Mouse (Mus musculus) c-Kit-positive CD71-positive TER-119-negative erythroid progenitor cells, embryonic 14.5 days (primary cell): ENCODE data around the gene Retreg1.
A peak's percentile ranks its signal among the peaks of the same experiment; 100 is the strongest.

Source experiments
- DNase-seq: peaks from one replicate; pipeline ENCODE4 v3.0.0-alpha.2; 2013; ENCODE audit warnings: low read depth

Gene Retreg1

DNA sequence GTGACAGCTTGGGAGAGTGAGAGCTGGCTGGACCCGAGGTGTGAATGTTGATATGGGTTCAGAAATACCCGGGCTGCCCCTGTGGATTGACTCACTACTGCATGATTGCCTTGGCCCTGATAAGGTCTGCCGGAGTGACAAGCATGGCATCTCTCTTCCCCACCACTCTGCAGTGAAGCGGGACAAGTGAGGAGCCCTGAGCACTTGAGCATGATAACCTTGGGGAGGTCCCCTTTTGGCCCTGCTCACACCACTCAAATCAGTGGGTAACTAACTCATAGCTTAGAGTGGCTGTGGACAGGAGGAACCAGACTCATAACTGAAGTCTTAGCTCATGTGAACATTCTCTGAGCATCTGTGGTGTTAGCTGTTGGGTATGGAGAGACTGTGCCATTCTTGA, 77.0 kb downstream of the Retreg1 start:
- DNase-seq = no peak

DNA sequence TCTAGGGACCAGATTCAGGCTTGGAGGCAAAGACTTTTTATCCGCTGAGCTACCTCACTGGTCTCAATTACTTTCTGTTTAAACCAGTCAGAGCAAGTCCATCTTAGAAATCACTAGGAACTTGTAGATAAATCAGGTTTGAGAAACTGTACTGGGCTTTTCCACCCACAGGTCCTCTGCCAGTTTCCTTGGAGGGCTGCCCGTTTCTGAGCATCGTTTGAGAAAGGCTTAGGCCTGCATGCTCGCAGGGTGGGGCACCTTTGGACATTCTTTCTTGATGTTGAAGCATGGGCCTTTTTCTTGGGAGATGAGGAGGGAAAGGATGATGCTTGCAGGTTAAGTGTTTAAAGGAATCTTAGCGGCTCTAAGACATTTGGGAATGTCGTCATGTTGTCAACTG, 77.9 kb downstream of the Retreg1 start:
- DNase-seq = no peak

DNA sequence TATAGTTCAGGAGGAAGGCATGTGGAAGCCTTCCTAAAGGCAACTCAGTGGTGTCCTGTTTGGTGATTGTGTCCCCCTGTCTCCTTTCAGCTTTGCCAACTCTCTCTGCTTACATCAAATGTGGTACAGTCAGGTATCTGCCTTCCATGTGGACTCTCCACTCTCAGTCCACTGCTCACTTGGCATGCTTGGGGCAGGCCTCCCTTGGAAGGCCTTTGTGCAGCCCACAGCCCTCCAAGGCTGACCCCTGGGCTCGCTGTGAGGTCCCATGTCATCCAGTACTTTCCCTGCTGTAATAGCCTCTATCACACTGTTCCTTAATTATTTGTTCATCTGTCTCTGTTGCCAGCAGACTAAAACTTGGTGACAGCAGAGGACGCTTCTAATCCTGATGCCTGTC, 79.0 kb downstream of the Retreg1 start:
- no peak for DNase-seq

DNA sequence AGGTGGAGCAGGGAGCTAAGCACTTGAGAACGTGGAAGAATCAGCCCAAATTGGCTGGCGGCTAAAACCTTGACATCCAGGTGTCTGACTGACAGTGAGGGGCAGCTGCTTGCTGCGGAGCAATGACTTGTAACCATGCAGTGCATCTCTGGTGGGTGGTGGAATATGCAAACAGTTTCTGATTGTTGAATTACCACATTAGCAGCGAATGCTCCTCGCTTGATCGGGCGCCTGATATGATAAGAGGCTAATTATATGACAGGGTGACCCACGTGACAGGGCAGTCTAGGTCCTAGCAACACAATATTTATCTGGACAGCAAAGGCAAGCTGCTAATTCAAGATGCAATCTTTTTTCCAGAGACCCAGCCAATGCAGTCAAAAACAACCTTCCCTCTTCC, 80.9 kb downstream of the Retreg1 start:
- no peak for DNase-seq

DNA sequence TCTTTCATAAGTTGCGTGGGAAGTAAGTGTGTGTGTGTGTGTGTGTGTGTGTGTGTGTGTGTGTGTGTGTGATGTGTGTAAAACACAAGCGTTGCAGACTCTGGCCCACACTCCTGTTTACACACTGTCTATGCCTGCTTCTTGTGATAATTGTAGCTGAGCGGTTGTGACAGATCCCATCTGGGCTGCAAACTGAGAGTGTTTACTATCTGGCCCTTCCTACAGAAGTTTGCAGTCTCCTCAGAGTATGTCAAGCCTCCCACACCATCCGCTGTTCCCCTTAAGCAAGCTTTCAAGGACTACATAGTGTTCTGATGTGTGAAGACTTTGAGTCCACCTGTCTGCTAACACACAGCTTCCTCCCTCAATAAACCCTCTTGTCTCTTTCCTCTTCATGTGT, 83.2 kb downstream of the Retreg1 start:
- DNase-seq = no peak

DNA sequence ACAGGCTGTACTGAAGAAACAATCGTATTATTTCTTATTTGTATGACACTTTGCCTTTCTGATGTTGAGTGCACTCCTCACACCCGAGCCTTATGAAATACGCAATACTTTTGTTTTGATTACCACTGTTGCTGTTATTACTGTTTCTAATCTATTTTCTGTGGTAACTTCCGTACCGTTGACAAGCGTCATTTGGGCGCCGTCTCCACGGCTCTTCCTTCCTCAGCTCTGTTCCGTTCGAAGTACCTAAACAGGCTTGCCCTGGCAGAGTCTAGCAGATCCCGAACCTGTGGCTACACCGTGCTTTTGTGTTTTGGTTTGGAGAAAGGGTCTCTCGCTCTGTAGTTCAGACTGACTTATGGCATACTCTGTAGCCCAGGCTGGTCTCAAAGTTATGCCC, 84.1 kb downstream of the Retreg1 start:
- no peak for DNase-seq

DNA sequence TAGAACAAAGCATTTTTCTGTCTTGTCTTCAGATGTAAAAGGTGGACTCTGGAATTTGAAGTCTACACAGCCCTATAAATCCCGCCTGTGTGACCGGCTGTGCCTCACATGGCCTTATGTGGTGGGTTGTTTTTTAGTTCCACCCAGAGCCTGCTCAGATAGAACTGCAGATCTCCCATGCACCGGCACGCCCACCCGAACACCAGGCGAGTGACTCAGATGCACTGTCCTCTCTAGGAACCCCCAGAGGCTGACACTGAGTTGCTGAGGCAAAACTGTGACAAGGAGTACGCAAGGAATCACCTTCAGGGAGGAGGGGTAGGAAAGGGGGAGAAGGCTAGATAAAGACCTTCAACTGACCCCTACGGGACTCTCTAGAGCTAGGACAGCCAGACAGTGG, 85.0 kb downstream of the Retreg1 start:
- DNase-seq = no peak

DNA sequence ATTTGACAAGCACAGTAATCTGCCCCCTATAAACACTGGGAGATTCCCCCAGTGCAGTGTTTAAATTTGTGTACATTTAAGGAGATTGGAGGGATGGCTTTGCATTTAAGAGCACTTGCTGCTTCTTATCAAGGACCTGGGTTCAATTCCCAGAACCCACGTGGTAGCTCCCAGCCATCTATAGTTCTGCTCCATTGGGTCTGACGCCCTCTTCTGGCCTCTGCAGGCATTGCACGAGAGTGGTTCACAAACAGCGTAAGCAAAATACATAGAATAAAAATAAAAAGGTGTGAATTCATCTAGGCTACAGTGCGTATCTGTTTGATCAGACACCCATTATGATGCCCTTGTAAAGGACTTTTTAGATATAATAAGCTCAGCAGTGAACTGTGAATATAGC, 85.9 kb downstream of the Retreg1 start:
- DNase-seq = no peak

DNA sequence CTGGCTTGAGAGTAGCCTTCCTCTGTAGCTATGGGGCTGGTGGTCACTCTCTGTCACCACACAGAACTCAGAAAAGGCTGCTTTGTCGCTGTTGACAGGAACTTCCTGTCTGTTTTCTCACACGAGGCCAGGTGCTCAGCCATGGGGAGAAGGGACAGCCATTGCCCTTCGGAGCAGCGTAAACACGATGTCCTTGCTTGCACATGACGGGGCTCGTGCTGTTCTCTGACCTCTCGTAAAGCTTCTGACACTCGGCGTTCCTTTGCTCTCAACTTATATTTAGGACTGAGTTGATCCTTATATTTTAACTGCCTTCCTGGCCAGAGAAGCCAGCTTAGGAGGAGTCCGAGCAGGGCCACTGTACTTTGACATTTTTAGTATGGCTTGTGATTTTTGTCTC, 86.5 kb downstream of the Retreg1 start:
- no peak for DNase-seq

DNA sequence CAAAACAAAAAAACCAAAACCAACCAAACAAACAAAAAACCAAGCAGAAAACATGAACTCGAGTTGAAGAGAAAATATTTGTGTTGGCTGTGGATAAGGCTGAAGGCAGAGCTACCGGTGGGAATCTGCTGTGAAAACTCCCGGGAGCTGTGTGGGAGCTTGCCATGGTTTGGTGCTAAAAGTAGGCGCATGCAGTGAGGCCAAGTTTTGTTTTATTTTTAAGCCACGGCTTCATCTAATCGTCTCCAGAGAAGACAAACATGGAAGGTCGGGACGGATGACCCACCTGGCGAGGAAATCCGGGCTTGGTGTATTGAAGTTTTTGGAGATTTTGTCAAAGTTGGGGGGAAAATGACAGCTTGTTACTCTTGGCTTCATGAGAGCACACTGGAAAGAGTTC, 87.0 kb downstream of the Retreg1 start:
- DNase-seq = no peak

DNA sequence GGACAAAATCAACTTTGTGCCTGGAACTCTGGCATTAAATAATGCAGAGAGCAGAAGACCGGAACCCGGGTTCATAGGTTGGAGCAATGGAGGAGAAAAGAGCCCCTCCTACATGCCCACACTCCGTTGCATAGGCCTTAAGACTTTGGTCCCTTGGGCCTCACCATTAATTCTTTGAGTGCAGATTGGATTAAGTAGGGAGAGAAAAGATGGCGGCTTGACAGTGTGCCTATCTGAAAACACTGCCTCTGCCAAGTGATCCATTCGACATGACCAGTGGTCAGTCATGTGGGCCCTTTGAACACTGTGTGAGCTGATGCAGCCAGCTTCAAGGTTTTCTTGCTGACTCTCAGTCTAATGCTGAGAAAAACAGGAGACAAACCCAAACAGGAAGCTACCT, 87.7 kb downstream of the Retreg1 start:
- DNase-seq = no peak

DNA sequence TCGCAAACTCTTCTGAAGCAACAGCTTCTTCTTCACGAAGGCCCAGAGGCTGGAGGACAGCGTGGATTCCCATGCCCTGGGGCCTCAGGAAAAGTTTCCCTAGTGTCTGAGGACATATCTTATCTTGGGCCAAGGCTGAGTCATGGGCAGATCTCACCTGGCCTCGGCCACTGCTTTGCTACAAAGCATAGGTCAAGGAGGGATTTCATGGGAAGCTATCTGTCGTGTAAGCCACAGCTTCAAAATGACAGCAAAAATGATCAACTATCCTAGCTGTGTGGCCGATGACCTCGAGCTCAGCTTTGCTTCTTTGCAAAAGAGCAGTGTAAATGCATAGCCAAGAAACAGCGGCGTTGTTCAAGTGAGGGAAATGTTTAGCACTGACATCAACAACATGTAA, 89.5 kb downstream of the Retreg1 start:
- DNase-seq = no peak

DNA sequence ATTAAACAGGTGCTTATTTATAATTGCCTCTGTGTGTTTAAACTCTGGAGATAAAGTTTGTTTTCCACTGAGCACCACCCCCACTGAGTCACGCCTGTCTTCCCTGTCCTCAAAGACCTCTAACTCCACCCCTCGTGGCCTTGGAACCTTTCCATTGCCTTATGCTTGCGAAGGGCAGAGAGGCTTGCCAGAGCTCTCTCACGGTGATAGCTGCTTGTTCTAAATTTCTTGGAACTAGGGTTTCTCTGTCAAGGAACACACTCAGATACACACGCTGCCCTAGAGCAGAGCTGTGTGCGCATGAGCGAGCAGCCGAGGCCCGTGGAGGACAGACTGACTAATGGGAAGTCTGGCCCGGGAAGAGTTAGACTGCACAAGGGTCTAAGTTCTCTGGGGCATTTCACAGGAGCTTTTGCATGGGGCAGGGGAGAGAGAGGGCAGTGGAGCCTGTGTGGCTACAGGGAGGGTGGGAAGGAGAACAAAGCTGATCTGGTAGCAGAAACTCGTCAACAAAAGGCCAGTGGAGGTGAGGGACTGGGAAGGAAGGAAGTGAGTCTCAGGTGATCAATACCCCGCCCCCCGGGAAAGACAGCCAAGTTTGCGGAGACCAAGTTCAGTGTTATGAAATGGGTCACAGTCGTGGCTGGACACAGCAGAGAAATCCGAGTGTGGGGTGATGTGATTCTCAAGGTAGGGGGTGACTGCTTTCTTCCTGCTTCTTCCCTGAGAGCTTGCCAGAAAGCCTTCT, 90.1 kb downstream of the Retreg1 start:
- DNase-seq = peak; percentile 13

DNA sequence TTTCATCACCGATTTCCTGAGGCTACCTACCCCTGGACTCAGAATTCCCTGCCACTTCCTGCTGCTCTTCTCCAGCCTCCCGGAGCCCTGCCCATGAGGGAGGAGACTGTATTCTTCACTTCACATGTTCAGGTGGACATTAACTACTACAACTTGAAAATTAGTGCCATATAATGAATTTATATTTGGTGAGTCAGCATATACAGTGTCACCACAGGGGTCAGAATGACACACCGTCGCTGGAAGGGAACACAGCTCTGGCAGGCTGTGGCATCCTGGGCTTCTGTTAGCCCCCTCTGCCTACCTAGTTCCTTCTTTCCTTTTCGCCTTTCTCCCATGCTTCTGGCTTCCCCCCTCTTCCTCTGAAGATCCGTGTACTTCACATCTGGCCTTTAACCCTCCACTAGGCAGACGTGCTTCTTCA, 90.7 kb downstream of the Retreg1 start:
- no peak for DNase-seq

DNA sequence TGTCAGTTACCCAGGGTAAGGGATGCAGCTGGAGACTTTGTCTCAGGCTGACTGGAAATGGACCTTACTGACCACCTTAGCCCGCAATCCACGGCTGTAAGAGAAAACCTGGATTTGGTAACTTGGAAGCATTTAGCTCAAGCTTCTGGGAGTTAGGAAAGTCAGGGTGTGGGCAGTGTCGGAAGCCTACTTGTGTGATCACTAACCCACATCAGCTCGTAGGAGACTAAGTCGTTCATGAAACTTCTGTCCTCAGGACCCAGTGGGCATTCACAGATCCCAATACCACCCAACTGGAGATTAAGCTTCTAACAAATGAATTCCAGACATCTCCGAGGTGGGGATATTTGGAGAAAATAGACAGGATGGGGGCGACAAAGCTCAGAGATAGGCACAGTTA, 91.4 kb downstream of the Retreg1 start:
- DNase-seq = no peak

DNA sequence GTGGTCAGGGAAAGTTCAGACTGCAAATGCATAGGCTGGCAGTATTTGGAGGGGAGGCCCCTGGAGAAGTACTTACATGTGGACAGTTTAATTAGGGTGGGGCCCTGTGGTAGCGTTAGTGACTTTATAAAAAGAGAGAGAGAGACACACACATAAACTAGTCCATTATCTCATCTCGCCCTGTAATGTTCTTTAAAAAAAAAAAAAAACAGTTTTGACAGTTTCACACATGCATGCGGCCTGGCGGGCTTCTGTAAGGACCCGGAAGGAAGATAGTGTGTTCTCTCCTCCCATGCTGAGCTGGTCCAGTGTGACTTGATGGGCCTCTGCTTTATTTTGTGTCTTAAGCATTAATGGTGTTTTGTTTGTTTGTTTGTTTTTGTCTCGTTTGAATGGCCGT, 95.5 kb downstream of the Retreg1 start:
- no peak for DNase-seq

DNA sequence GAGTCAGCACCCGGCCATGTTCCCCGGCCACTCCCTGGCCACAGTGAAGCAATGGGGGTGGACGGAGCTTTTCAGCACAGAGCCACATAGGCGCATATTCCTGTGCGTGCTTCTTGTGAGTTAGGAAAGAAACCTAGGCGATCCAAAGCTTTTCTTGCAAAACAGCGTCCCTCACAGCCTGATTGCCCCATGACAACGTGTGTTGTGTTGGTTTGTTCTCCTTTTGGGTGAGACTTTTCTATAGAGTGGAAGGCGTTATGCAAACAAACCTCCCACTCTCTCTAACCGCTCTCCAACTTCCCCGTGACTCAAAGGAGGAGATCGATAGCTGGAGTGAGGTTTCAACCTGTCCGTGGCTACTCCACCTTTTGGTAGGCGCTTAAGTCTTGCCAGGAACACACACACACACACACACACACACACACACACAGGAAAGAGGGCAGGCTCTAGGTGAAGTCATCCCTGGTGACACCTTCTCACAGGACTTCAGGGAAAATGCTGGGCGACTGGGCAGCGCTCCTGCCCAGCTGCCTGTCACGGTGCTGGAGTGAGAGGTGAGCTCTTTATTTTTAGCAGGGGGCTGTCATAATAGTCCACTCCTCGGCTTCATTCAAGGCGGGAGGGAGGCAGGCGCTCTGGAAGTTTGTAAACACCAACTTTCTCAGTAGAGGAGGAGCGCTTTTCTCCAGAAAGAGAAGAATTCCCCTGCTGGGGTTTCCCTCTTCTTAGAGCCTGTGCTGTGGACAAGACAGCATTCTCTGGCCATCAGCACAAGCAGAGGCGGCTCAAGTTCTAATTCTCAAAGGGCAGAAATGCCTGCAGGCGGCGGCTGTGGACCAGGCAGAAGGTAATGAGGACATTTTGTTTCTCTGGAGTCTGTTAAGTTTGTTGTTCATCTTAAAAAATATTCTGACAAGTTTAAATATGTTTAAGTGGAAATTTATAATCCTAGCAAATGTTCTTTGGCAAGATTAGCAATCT, 97.7 kb downstream of the Retreg1 start:
- DNase-seq = no peak

DNA sequence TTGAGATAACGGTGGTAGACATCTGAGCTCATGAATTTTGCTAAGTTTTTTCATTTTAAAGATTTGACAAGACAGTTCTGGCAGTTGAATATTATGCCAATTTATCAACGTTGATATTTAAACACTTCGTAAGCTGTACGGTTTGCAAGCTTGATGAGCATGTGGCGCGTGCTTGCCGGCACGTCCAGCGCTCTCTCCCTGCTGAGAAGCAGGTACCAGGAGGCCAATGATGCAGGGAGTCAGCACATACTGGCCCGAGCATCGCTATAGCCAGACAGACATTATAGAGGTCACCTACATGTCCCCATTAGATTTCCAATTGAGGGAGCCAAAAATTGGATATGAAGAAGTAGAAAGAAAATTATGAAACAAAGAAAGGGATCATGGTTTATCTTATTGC, 98.5 kb downstream of the Retreg1 start:
- DNase-seq = no peak

DNA sequence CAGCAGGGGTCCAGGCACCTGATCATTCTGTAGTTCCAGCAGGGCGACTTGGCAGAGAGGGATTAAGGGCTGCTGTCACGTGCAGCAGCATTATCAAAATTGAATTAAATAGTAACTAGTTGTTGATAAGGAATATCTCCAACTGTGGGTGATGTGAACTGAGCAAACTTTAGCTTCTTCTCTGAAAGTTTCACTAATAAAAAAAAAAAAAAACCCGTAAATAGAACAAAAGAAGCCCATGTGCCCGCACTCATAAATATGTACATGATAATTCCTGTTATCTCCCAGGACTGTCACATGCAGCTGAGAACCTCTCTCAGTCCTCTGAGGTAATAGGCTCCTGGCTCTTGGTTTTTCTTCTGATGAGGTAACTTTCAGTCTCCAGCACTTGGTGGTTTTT, 99.4 kb downstream of the Retreg1 start:
- no peak for DNase-seq

DNA sequence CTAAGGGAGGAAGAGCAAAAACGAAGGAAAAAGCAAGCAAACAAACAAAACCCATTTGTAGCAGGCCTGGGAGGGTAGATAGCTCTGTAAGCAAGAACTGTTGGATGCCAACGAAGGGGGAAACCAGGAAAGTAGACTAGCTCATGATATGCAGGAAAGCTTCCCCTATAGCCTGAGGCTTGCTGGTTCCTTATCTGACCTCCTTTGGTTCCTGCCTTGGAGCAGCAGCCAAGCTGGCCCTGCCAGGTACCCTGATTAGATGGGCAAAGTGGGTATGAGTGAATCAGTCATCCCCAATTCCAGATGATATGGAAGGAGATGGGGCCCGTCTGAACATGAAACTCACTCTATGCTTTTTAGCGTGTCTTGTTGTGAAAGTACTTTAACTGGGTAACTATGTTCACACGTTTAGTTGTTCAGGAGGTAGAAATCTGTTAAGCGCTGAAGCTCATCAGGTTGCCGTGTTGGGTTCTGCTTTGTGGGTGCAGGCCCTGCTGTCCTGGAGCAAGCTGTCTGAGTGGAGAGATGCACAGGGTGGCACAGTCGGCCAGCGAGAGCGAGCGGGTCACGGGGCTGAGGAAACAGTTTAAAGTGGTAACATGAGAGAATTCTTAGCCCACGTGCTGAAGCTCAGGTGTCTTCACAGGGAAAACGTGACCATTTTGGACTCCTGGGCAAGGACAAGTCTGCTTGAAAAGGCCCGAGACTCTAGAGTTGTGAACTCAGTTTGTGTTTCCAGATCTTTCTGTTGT, 100.6 kb downstream of the Retreg1 start:
- no peak for DNase-seq

DNA sequence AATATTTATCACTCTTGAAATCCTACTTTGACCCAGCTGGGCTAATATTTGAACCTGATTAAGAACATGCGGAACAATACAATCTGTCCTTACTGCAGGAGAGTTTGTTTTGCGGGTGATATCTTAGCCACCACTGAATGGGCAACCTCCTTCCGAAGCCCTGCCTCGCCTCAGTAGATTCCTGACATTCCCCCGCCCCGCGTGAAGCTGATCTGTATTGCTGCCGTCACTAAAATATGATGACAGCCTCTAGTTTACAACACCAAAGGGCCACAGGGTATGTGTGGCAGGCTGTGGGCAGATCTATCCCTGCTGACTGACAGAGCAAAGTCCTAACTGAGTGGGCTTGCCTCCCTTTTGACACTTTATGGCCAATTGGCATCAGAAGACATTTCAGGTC, 102.2 kb downstream of the Retreg1 start:
- no peak for DNase-seq

DNA sequence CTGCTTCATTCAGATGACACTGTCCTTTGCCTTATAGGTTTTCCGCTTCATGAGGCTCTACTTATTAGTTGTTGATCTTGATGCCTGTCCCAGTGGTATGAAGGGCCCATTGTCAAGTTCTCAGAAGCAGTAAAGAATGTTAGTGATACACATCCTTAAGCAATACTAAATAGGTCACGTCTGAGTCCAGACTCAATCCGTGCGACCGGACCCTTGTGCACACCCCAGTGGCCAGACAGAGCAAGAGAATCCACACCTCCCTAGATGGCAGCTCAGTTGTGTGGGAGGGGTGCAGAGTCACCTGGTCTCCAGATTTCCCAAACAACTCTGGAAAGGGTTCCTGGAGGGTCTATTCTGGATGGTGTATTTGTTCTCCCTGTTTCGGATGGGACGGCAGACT, 103.5 kb downstream of the Retreg1 start:
- no peak for DNase-seq

DNA sequence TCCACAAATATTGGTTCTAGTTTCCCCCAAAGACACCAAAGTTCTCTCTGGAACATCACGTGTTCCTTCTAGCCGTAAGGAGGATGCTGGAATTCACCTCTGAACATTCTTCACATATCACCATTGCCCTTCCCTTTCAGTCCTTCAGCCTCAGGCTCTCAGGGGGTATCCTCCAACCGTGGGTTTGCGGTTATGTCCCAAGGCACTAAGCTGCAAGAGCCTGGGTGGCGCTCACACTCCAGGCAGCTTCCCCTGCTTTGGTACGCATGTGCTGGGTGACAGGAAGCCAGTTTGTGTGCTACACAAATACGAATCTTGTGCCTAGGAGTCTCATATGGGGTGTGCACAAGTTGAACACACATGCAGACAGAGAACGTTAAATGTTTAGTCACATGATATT, 104.4 kb downstream of the Retreg1 start:
- no peak for DNase-seq
